In genomic region chr8:12896494-12897373, GRCm38 (mm10) we compare ENCODE assay signal across 8 mouse cellular contexts. TPM values are rescaled to one million over a fixed set of nuclear protein-coding genes. Genes with fewer than 3 reads are reported as not detected.
DNase-seq lines count a peak whose midpoint lies in the region; ATAC-seq lines count a peak whose summit lies in the region.

No protein-coding gene starts in this region.

- H3K4me1 ChIP-seq in forebrain, embryonic 16.5 days (replicated peaks; ENCODE audit: control insufficient read depth, insufficient read depth, low read length): peaks cover 3% of the 10 kb centered on the region; the same call in 1 of the 2 replicates
- H3K4me1 ChIP-seq in hindbrain, embryonic 16.5 days (ENCODE audit: control insufficient read depth, insufficient read depth, low read depth, low read length): no peaks in the 10 kb centered on the region; the same call in 1 of the 2 replicates
- peaks cover 5% of the 10 kb centered on the region; the same call in 1 of the 2 replicates for H3K4me1 ChIP-seq in midbrain, embryonic 12.5 days

- peak; percentile 80 for ATAC-seq in forebrain, embryonic 16.5 days
- peak; percentile 76 for ATAC-seq in hindbrain, embryonic 16.5 days
- ATAC-seq in midbrain, embryonic 12.5 days (ENCODE audit: low FRiP score, low read depth): peak; percentile 75

- DNase-seq in ovary, postnatal 10 days (ENCODE audit: low spot score): peak; percentile 24
- DNase-seq in ovary, adult 18-20 months (ENCODE audit: low spot score): no peak
- peak; percentile 77 for DNase-seq in cerebellum, adult 11 months
- peak; percentile 65 to 73 for DNase-seq in left cerebral cortex, adult 18-20 months (ENCODE audit: low spot score in 2 of 2)
- peak; percentile 61 for DNase-seq in testis, postnatal 10 days (ENCODE audit: low spot score)

- H3K4me2 ChIP-seq in forebrain, embryonic 16.5 days (ENCODE audit: low read length): no peak overlapping the region
- H3K4me2 ChIP-seq in hindbrain, embryonic 16.5 days (ENCODE audit: low read length): no peak overlapping the region
- H3K4me2 ChIP-seq in midbrain, embryonic 12.5 days (replicated peaks): no peak overlapping the region

- 52% methylated on average over 13 of the region's 13 CpGs for WGBS in forebrain, embryonic 16.5 days
- 46% methylated on average over 13 of the region's 13 CpGs for WGBS in hindbrain, embryonic 16.5 days
- 40% methylated on average over 13 of the region's 13 CpGs for WGBS in midbrain, embryonic 12.5 days

- no peak overlapping the region for H3K4me3 ChIP-seq in forebrain, embryonic 16.5 days (replicated peaks; ENCODE audit: low read length)
- H3K4me3 ChIP-seq in hindbrain, embryonic 16.5 days (ENCODE audit: low read length): no peak overlapping the region
- H3K4me3 ChIP-seq in midbrain, embryonic 12.5 days: no peak overlapping the region

- H3K27ac ChIP-seq in forebrain, embryonic 16.5 days (ENCODE audit: low read length): no peak overlapping the region
- H3K27ac ChIP-seq in hindbrain, embryonic 16.5 days (ENCODE audit: low read depth, low read length): no peak overlapping the region
- H3K27ac ChIP-seq in midbrain, embryonic 12.5 days (replicated peaks): no peak overlapping the region

- no peaks in the 10 kb centered on the region for H3K27me3 ChIP-seq in forebrain, embryonic 16.5 days (replicated peaks; ENCODE audit: control insufficient read depth, insufficient read depth, low read length)
- no peaks in the 10 kb centered on the region for H3K27me3 ChIP-seq in hindbrain, embryonic 16.5 days (replicated peaks; ENCODE audit: control insufficient read depth, insufficient read depth, low read length)
- H3K27me3 ChIP-seq in midbrain, embryonic 12.5 days: no peaks in the 10 kb centered on the region

- H3K9me3 ChIP-seq in forebrain, embryonic 16.5 days (ENCODE audit: control insufficient read depth, low read length): no peaks in the 10 kb centered on the region
- no peaks in the 10 kb centered on the region for H3K9me3 ChIP-seq in hindbrain, embryonic 16.5 days (ENCODE audit: control insufficient read depth, low read length)
- no peaks in the 10 kb centered on the region for H3K9me3 ChIP-seq in midbrain, embryonic 12.5 days

- H3K36me3 ChIP-seq in forebrain, embryonic 16.5 days (ENCODE audit: control insufficient read depth, insufficient read depth): peaks cover 3% of the 10 kb centered on the region; the same call in 1 of the 2 replicates
- H3K36me3 ChIP-seq in hindbrain, embryonic 16.5 days (ENCODE audit: control insufficient read depth, insufficient read depth, low read length): no peaks in the 10 kb centered on the region
- peaks cover 16% of the 10 kb centered on the region for H3K36me3 ChIP-seq in midbrain, embryonic 12.5 days

- H3K9ac ChIP-seq in forebrain, embryonic 16.5 days (replicated peaks; ENCODE audit: low read depth, low read length): no peak overlapping the region; the same call in 1 of the 2 replicates
- no peak overlapping the region for H3K9ac ChIP-seq in hindbrain, embryonic 16.5 days (ENCODE audit: low read depth, low read length)
- no peak overlapping the region for H3K9ac ChIP-seq in midbrain, embryonic 12.5 days (replicated peaks)

RNA-seq across cellular contexts. Expression of gene Mcf2l, which starts 23.1 kb away (rescaled TPM):
- polyA plus RNA-seq in forebrain, embryonic 16.5 days (2015; fragmentation: Nextera tagmentation; extraction: Ambion mirVana): 153 and 163 TPM in 2 replicates
- polyA plus RNA-seq in hindbrain, embryonic 16.5 days (2015; fragmentation: Nextera tagmentation; extraction: Ambion mirVana): 142 and 159 TPM in 2 replicates
- 100 to 1,000 TPM; 239 to 243 TPM for total RNA-seq in left cerebral cortex, adult 18-20 months (2021)
- 97.8 and 104 TPM in 2 replicates for polyA plus RNA-seq in midbrain, embryonic 12.5 days (2016; fragmentation: Nextera tagmentation; extraction: Ambion mirVana)
